Mouse (Mus musculus) heart, adult 2 months (tissue): Measurements from ENCODE around the gene Prorsd1.
"Not testable (repeated sequence)": the region's sequence is repeated elsewhere in the genome, so short reads cannot be mapped to it uniquely, and the experiment has no call there.

Source experiments
- CTCF ChIP-seq: fragments of 200-600 bp; IDR thresholded peaks from 2 replicates; pipeline ENCODE4 v1.8.1; 2022; ENCODE audit warnings: antibody characterized with exemption, mild to moderate bottlenecking, moderate library complexity
- EP300 ChIP-seq: fragments of 200-500 bp; IDR thresholded peaks from 2 replicates; pipeline ENCODE4 v1.6.1; 2011; ENCODE audit warnings: low read depth, low read length, control low read depth; ENCODE audit not compliant: insufficient read depth
- POLR2A ChIP-seq: fragments of 200-500 bp; IDR thresholded peaks from 2 replicates; pipeline ENCODE4 v1.6.1; 2011; ENCODE audit warnings: mild to moderate bottlenecking, low read depth, low read length, control low read depth; ENCODE audit not compliant: insufficient read depth

DNA sequence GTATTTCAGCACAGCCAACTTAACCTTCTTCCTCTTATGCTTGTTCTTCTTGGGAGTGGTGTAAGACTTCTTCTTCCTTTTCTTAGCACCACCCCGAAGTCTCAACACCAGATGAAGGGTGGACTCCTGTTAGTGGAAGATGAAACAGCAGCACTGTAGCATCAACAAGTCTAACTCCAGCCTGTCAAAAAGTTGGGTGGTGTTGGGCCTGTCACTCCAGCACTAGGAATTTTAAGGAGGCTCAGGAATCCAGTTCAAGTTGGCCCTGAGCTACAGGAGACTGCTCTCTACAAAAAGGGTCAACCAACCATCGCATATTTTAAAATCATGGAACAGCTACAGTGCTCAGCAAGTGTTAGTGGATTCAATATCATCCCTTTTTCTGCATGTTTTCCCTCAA, 31.5 kb upstream of the Prorsd1 start:
- TF ChIP-seq CTCF, POLR2A, EP300: not testable (repeated sequence)
